Mouse (Mus musculus) cerebral cortex, adult 2 months (tissue): ENCODE measurements around the gene Ikzf3.

Experiments
- WGBS: fragments of 180-500 bp; shearing (Covaris S2); methylation state at CpG from one replicate; pipeline ENCODE4 v1.1.7; 2018; 5-methylcytosine and 5-hydroxymethylcytosine counted together

The Ikzf3 gene

GRCm38 (mm10) chr11:98545711-98546231, at the start of gene Ikzf3:
TSS of gene Ikzf3 (minus strand) at chr11:98546031.
- WGBS, result 1% methylated on average over 58 of the region's 58 CpGs

DNA sequence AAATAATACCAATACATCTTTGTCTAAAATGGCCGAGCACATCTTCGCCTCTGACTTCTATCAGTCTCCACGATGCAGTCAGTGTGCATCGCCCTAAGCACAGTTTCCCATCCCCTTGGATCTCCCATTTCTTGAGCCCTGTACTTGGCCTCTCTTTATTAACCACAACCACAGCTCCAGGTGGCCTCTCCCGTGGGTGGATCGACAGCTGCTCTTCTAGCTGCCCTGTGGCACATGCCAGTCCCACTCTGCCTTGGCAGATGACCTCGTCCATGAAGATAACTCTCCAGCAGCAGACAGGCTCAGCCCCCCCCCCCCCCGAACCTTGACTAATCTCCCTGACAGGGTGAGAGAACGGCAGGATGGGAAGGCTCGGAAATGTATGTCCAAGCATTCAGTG, 49.6 kb upstream of the Ikzf3 start:
- WGBS, result 83% methylated on average over 10 of the region's 10 CpGs

DNA sequence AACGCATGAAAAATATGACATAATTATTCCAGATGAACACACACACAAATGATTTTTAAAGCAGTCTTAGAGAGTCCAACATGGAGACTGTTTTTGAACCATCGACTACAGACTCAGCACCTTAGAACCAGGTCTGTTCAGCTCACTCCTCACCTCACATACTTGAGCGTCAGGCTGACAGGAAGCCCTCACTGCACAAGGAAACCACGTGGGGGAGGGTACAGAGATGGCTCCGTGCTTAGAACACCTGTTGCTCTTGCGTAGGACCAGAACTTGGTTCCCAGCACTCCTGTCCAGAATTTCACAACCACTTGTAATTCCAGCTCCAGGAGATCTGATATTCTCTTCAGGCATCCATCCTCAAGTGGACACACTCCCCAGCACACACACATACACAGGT, 49.2 kb upstream of the Ikzf3 start:
- 78% methylated on average over 6 of the region's 6 CpGs for WGBS

GRCm38 (mm10) chr11:98590548-98591445, 45.0 kb upstream of the Ikzf3 start:
- WGBS, result 66% methylated on average over 19 of the region's 19 CpGs

DNA sequence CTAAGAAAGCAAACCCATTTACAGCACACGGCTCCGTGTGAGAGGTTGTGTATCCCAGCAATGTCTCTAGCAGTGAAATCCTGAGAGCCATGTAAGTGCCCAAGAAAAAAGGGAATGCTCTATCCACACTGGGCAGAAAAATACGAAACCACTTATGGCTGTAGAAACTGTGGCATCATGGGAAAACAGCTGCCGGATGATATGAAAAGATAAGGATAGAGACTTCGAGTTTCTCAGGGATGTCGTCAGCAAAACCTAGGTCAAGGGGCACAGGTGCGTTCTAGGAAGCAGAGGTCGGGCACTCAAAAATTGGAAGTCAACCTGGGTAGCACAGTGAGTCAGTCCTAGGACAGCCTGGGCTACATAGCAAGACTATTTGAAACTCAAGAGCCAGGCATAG, 43.5 kb upstream of the Ikzf3 start:
- WGBS, result 80% methylated on average over 8 of the region's 8 CpGs

DNA sequence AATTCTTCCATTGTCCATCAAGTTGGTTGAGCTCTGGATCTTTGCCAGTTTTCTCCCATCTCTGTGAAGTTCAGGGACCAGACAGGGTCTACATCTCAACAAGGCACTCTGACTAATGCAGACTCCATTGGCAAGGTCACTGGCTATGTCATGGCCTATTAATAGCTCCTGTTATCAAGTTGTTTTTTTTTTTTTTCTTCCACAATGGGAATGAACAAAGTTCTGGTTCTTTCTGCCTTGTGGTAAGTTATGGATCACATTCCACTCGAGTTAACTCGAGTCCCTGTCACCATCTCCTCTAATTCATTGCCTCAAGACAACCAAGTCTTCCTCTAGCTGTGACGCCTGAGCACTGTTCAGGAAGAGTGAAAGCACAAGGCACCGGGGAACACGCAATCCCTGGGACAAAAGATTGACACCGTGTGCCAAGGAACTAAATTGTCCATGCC, 43.0 kb upstream of the Ikzf3 start:
- 56% methylated on average over 6 of the region's 6 CpGs for WGBS

GRCm38 (mm10) chr11:98587684-98588546, 42.1 kb upstream of the Ikzf3 start:
- 7% methylated on average over 20 of the region's 20 CpGs for WGBS

GRCm38 (mm10) chr11:98586892-98587563, 41.2 kb upstream of the Ikzf3 start, which contains the start of gene Ormdl3:
TSS of gene Ormdl3 (minus strand) at chr11:98587368.
- 1% methylated on average over 49 of the region's 49 CpGs for WGBS

GRCm38 (mm10) chr11:98586087-98586891, 40.5 kb upstream of the Ikzf3 start:
- WGBS, result 1% methylated on average over 22 of the region's 22 CpGs

- WGBS, result 82% methylated on average over 6 of the region's 6 CpGs
Measured at GRCm38 (mm10) chr11:98584629-98585177, 38.9 kb upstream of the Ikzf3 start.

GRCm38 (mm10) chr11:98584146-98584545, 38.3 kb upstream of the Ikzf3 start:
- WGBS, result 67% methylated on average over 1 of the region's 1 CpGs

DNA sequence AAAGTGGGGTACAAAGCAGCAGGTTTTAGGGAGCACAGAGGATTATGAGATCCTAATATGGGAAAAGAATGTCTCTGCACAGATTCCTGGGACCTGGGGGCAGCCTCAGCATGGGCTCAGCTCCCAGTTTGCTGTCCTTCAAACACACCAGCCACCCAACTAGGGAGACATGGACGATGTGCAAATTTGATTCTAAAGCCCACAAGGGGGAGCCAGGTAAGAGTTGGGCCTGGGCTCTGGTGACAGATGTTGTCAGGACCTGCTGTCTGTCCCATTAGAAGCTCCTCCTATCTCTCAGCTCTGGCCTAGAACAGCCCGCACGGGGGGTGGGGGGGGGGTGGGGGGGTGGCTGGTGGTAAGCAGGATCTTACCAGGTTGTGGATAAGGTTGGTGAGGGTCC, 37.7 kb upstream of the Ikzf3 start:
- 39% methylated on average over 3 of the region's 3 CpGs for WGBS

GRCm38 (mm10) chr11:98583265-98583552, 37.4 kb upstream of the Ikzf3 start:
- 84% methylated on average over 3 of the region's 3 CpGs for WGBS

DNA sequence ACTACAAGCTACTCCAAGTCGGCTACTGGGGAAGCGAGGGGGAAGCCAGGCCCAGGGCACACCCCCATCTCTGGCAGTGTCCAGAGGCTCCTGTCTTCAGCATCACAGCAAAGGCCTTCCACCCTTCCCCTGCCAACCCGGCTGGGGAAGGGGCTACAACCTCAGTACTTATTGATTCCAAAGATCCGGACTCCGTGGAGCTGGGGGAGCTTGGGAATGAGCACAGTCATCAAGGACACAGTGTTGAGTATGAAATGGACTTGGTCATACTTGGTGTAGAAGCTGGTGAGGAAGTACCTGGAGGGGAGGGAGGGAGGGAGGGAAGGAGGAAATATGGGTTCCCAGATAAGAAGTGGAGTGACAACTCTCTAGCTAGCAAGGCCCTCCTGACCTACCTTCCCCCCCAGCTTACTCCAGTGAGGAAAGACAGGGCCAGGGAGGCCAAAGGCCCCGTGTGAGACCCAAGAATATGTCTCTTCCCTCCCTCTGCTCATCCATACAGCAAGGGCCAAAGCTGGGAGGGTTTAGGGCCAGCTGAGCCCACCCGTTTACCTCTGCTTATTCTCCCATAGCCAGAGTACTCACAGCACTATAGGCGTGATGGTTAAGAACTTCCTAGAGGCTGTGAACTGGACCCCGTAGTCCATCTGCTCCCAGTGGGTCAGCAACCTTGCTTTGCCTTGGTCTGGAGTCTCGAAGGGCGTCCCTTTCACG, 36.9 kb upstream of the Ikzf3 start:
- WGBS, result 87% methylated on average over 12 of the region's 12 CpGs

DNA sequence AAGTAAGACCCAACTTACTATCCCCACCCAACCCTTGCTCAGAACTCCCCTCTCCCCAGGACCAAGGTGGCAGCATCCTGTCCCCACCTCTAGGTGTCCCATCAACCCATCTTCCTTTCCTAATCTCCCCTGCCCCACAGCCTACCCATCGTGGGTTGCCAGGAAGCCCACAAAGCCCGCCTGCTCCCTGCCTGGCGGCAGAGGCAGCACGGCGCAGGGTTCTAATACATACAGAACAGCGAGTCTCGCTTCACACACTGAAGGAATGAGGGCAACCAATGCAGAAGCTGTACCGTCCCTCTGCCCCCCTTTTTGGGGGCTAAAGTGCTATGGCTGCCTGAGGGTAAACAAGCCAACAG, 36.2 kb upstream of the Ikzf3 start:
- WGBS, result 70% methylated on average over 8 of the region's 8 CpGs

- 45% methylated on average over 17 of the region's 17 CpGs for WGBS
Measured at GRCm38 (mm10) chr11:98581286-98582029, 35.6 kb upstream of the Ikzf3 start.

DNA sequence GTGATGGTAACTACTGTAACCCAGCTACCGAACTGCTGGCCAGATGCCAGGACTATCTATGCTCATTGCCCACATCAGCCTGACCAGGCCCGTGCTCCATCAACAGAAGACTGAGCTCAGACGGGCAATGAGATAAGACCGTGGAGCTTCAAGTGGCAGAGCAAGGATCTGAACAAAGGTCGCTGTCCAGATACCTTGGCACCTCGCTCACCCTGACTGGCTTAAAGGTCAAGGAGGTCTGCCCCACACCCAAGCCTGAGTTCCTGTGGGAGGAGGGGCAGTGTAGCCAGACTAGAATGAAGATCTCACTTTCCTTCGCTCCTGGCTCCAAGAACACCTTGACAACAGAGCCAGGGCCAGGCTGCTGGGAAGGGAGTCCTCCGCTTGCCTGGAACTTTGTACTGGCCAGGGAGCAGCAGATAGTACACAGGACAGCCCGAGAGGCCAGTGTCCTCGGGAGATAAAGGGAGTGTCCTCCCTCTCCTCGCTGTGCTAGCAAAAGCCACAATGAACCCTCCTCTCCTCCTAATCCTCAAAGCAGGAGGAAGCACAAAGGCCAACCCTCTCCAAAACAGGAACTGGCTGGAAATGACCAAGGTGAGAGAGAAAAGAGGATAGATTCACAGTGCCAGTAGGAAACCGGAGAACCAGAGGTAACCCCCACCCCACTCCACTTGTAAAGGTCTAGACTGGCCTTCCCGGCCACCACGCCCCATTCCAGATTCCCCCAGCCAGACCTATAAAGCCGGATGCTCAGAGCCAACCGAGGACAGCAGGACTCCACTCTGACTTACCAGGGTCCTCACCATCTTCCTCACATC, 34.7 kb upstream of the Ikzf3 start:
- WGBS, result 65% methylated on average over 16 of the region's 16 CpGs

DNA sequence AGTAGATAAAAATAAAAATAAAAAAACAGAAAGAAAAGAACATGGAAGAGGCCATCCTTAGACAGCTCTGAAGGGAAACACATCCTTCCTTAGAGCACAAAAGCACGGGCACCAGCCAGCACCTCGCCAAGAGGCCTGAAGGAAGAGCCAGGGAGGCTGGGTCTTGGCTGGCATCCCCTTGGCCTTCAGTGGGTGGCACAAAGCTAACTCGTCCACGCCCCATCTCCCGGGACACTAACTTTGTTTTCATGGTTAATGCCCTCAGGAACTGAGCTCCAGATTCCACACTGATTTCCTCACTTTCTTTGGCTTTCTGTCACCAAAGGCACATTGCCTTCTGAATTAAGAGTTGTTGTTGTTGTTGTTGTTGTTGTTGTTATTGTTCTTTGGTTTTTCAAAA, 31.9 kb upstream of the Ikzf3 start:
- WGBS, result 76% methylated on average over 5 of the region's 5 CpGs

DNA sequence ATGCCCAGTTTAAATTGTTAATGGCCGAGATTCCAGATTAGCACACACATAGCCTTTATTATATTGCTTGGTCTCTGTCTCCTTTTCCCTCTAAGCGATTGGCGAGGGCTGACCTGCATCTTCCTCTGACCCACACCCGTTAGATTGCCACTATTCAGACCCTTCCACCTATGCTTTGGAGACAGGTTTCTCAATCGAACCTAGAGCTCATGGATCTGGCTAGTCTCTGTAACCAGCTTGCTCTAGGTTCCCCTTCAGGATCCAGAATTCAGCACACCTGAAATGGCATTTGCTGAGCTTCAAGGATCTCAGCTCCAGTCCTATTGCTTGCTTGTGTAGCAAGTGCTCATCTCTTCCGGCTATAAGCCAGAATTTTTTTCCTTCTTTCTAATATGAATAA, 23.6 kb upstream of the Ikzf3 start:
- 85% methylated on average over 6 of the region's 6 CpGs for WGBS
